Mouse (Mus musculus) WW6 (cell line): ENCODE results near the gene Krt83.
"Not testable (repeated sequence)": the region's sequence is repeated elsewhere in the genome, so short reads cannot be mapped to it uniquely, and the experiment has no call there.

Experiments
- DNase-seq: peaks from one replicate; pipeline ENCODE4 v3.0.0-alpha.2; 2013; ENCODE audit warnings: low read depth, low spot score

The Krt83 gene

GRCm38 (mm10) chr15:101491431-101491830, at the start of gene Krt83:
Krt83 (minus strand) TSS chr15:101491512.
- DNase-seq = no peak

GRCm38 (mm10) chr15:101538580-101538900, 47.2 kb upstream of the Krt83 start:
- no peak for DNase-seq

- DNase-seq = no peak
Measured at GRCm38 (mm10) chr15:101537864-101538579, 46.7 kb upstream of the Krt83 start.

GRCm38 (mm10) chr15:101536054-101536850, 44.9 kb upstream of the Krt83 start:
- DNase-seq = no peak

- no peak for DNase-seq
Measured at GRCm38 (mm10) chr15:101532720-101533119, 41.4 kb upstream of the Krt83 start, which contains the start of gene Krt84. Krt84 (minus strand) TSS chr15:101532820.

GRCm38 (mm10) chr15:101522556-101523232, 31.4 kb upstream of the Krt83 start:
- no peak for DNase-seq

- DNase-seq = no peak
Measured at GRCm38 (mm10) chr15:101519792-101520191, 28.5 kb upstream of the Krt83 start.

GRCm38 (mm10) chr15:101517161-101517560, 25.8 kb upstream of the Krt83 start, which contains the start of gene Gm49425:
Gm49425 (minus strand) TSS chr15:101517261.
- DNase-seq = not testable (repeated sequence)

GRCm38 (mm10) chr15:101508247-101508646, 16.9 kb upstream of the Krt83 start:
- DNase-seq = no peak

- DNase-seq = no peak
Measured at GRCm38 (mm10) chr15:101506896-101507758, 15.8 kb upstream of the Krt83 start.

GRCm38 (mm10) chr15:101497181-101497580, 5.9 kb upstream of the Krt83 start:
- DNase-seq = no peak

- no peak for DNase-seq
Measured at GRCm38 (mm10) chr15:101495266-101495665, 4.0 kb upstream of the Krt83 start.

GRCm38 (mm10) chr15:101494203-101494602, 2.9 kb upstream of the Krt83 start:
- DNase-seq = no peak

- DNase-seq = no peak
Measured at GRCm38 (mm10) chr15:101493713-101494112, 2.4 kb upstream of the Krt83 start.

- DNase-seq = no peak
Measured at GRCm38 (mm10) chr15:101492718-101493117, 1.4 kb upstream of the Krt83 start.

- no peak for DNase-seq
Measured at GRCm38 (mm10) chr15:101485911-101486635, 5.2 kb downstream of the Krt83 start.

GRCm38 (mm10) chr15:101484939-101485338, 6.4 kb downstream of the Krt83 start:
- DNase-seq = no peak

- DNase-seq = no peak
Measured at GRCm38 (mm10) chr15:101483646-101484045, 7.7 kb downstream of the Krt83 start.

- no peak for DNase-seq
Measured at GRCm38 (mm10) chr15:101482056-101482455, 9.3 kb downstream of the Krt83 start.

- no peak for DNase-seq
Measured at GRCm38 (mm10) chr15:101479666-101480060, 11.6 kb downstream of the Krt83 start.
